14 mouse cellular contexts compared by ENCODE assay signal in genomic region chr11:103100361-103100760, GRCm38 (mm10). TPM values are rescaled to one million over a fixed set of nuclear protein-coding genes. Genes with fewer than 3 reads are reported as not detected.
DNase-seq lines count a peak whose midpoint lies in the region; ATAC-seq and TF ChIP-seq lines count a peak whose summit lies in the region.
"Had no signal": no experiment of that assay in that cellular context is flagged by ENCODE, and none has a peak within 500 bp of the region (broad histone marks: within the 10 kb centered on the region; RNA-seq: fewer than 3 reads in every experiment).

No protein-coding gene starts in this region.

- H3K4me1 ChIP-seq in kidney, embryonic 14.5 days (ENCODE audit: control insufficient read depth, insufficient read depth, low read length), result peaks cover 49% of the 10 kb centered on the region
- H3K4me1 ChIP-seq in brown adipose tissue, adult 24 weeks (ENCODE audit: control insufficient read depth, insufficient read depth, insufficient read length, low read length), result peaks cover 5% of the 10 kb centered on the region; the same call in 1 of the 2 replicates
- H3K4me1 ChIP-seq in hindbrain, postnatal 0 days (ENCODE audit: insufficient read depth, low read length), result no peaks in the 10 kb centered on the region

- no peak overlapping the region for H3K9ac ChIP-seq in kidney, embryonic 14.5 days (ENCODE audit: low read depth, low read length)
- H3K9ac ChIP-seq in hindbrain, postnatal 0 days (replicated peaks; ENCODE audit: low read length), result no peak overlapping the region

- peak overlapping the region; percentile 86 for H3K4me2 ChIP-seq in kidney, embryonic 14.5 days (replicated peaks; ENCODE audit: low read depth, low read length)
- H3K4me2 ChIP-seq in hindbrain, postnatal 0 days (ENCODE audit: low read depth, low read length), result no peak overlapping the region

- no peak overlapping the region; the same call in 1 of the 2 replicates for H3K4me3 ChIP-seq in kidney, embryonic 14.5 days (ENCODE audit: low read length)
- peak overlapping the region; percentile 74 for H3K4me3 ChIP-seq in brown adipose tissue, adult 24 weeks (ENCODE audit: insufficient read depth, low read depth, low read length)
- no peak overlapping the region for H3K4me3 ChIP-seq in hindbrain, postnatal 0 days (ENCODE audit: low read length)

- no peaks in the 10 kb centered on the region; the same call in 1 of the 2 replicates for H3K27me3 ChIP-seq in kidney, embryonic 14.5 days (ENCODE audit: control insufficient read depth, insufficient read depth, low read length)
- 0 out of 2 replicates have a peak, but pooled peaks cover 3% of the 10 kb centered on the region for H3K27me3 ChIP-seq in hindbrain, postnatal 0 days (ENCODE audit: insufficient read depth, low read length)

- TF ChIP-seq CTCF in hindbrain, postnatal 0 days (IDR thresholded peaks at IDR 0.05; ENCODE audit: low read depth), result no peak

- peak; percentile 5 to 14 for DNase-seq in gastrocnemius, postnatal 36 days
- no peak for DNase-seq in gastrocnemius, adult 8-10 months (ENCODE audit: low spot score in 2 of 2)
- DNase-seq in kidney, adult 9 months, result no peak
- peak; percentile 19 for DNase-seq in kidney, postnatal 10 days
- DNase-seq in ovary, postnatal 14 days (ENCODE audit: low spot score), result no peak
- no peak for DNase-seq in hindbrain, postnatal 0 days (ENCODE audit: low spot score)
- DNase-seq: adrenal gland, postnatal 25 days; liver; lung, postnatal 10 days; retina, postnatal 1 day; thymus, adult 2 months had no signal

- 48% methylated on average over 8 of the region's 8 CpGs for WGBS in kidney, embryonic 14.5 days
- 64% methylated on average over 8 of the region's 8 CpGs for WGBS in hindbrain, postnatal 0 days

- no peak overlapping the region for H3K27ac ChIP-seq in kidney, embryonic 14.5 days (ENCODE audit: low read depth, low read length)
- no peak overlapping the region for H3K27ac ChIP-seq in brown adipose tissue, adult 24 weeks (replicated peaks; ENCODE audit: low read depth, low read length)
- H3K27ac ChIP-seq in hindbrain, postnatal 0 days, result no peak overlapping the region
- H3K27ac ChIP-seq: hindbrain, embryonic 14.5 days had no signal

- H3K9me3 ChIP-seq in kidney, embryonic 14.5 days (ENCODE audit: control insufficient read depth, low read length), result no peaks in the 10 kb centered on the region
- H3K9me3 ChIP-seq in hindbrain, postnatal 0 days (ENCODE audit: low read length), result no peaks in the 10 kb centered on the region

- no peak for ATAC-seq in kidney, embryonic 14.5 days (ENCODE audit: low FRiP score, low TSS enrichment)
- no peak for ATAC-seq in hindbrain, postnatal 0 days

- H3K36me3 ChIP-seq in kidney, embryonic 14.5 days (ENCODE audit: control insufficient read depth, insufficient read depth, low read length), result no peaks in the 10 kb centered on the region
- no peaks in the 10 kb centered on the region for H3K36me3 ChIP-seq in hindbrain, postnatal 0 days (ENCODE audit: insufficient read depth, low read length)

- intact Hi-C loops in gastrocnemius, postnatal 36 days (cut with DNase I), result loop anchor here (10.0 kb wide), 1 partner anchor 224 kb away; no protein-coding TSS in a partner anchor

RNA-seq across cellular contexts. Expression of gene Plcd3, which starts 1.1 kb away (rescaled TPM):
- 1 to 10 TPM; 3.8 to 4.0 TPM for total RNA-seq in gastrocnemius, postnatal 36 days (2021)
- 1 to 10 TPM; 5.0 to 5.9 (median 5.5) TPM for total RNA-seq in gastrocnemius, adult 8-10 months (2022)
- 3.2 and 4.4 TPM in 2 replicates for polyA plus RNA-seq in kidney, embryonic 14.5 days (2014; fragmentation: Nextera tagmentation; extraction: Ambion mirVana)
- polyA plus RNA-seq in brown adipose tissue, adult 24 weeks (2012; ENCODE audit: insufficient read depth, insufficient read length, missing spikeins), result 6.1 and 6.2 TPM in 2 replicates
- total RNA-seq in hindbrain, postnatal 0 days (2014; rRNA removed), result 9.4 and 13.8 TPM in 2 replicates
- 3.9 and 4.8 TPM in 2 replicates for polyA plus RNA-seq in hindbrain, postnatal 0 days (2015; fragmentation: Nextera tagmentation; extraction: Ambion mirVana)

RNA-seq across cellular contexts. Expression of gene Acbd4, which starts 1.1 kb away (rescaled TPM):
- total RNA-seq in gastrocnemius, postnatal 36 days (2021), result 10 to 100 TPM; 26.8 to 31.1 TPM
- 10 to 100 TPM; 25.6 to 46.5 (median 41.0) TPM for total RNA-seq in gastrocnemius, adult 8-10 months (2022)
- polyA plus RNA-seq in kidney, embryonic 14.5 days (2014; fragmentation: Nextera tagmentation; extraction: Ambion mirVana), result 15.8 and 16.9 TPM in 2 replicates
- 95.3 and 183 TPM in 2 replicates for polyA plus RNA-seq in brown adipose tissue, adult 24 weeks (2012; ENCODE audit: insufficient read depth, insufficient read length, missing spikeins)
- total RNA-seq in hindbrain, postnatal 0 days (2014; rRNA removed), result 13.2 and 19.0 TPM in 2 replicates
- 18.5 and 20.8 TPM in 2 replicates for polyA plus RNA-seq in hindbrain, postnatal 0 days (2015; fragmentation: Nextera tagmentation; extraction: Ambion mirVana)

RNA-seq across cellular contexts. Expression of gene Hexim1, which starts 15.7 kb away (rescaled TPM):
- 10 to 100 TPM; 14.7 to 17.0 TPM for total RNA-seq in gastrocnemius, postnatal 36 days (2021)
- total RNA-seq in gastrocnemius, adult 8-10 months (2022), result 10 to 100 TPM; 15.1 to 25.6 (median 18.7) TPM
- 7.1 and 8.9 TPM in 2 replicates for polyA plus RNA-seq in kidney, embryonic 14.5 days (2014; fragmentation: Nextera tagmentation; extraction: Ambion mirVana)
- 36.0 and 40.8 TPM in 2 replicates for polyA plus RNA-seq in brown adipose tissue, adult 24 weeks (2012; ENCODE audit: insufficient read depth, insufficient read length, missing spikeins)
- 15.1 and 15.8 TPM in 2 replicates for total RNA-seq in hindbrain, postnatal 0 days (2014; rRNA removed)
- polyA plus RNA-seq in hindbrain, postnatal 0 days (2015; fragmentation: Nextera tagmentation; extraction: Ambion mirVana), result 4.4 and 5.1 TPM in 2 replicates

RNA-seq across cellular contexts. Expression of gene Hexim2, which starts 31.9 kb away (rescaled TPM):
- total RNA-seq in gastrocnemius, postnatal 36 days (2021), result 1 to 10 TPM; 2.1 to 2.9 TPM
- total RNA-seq in gastrocnemius, adult 8-10 months (2022), result 1 to 10 TPM; 1.7 to 4.0 (median 2.8) TPM
- polyA plus RNA-seq in kidney, embryonic 14.5 days (2014; fragmentation: Nextera tagmentation; extraction: Ambion mirVana), result 8.3 and 10.3 TPM in 2 replicates
- polyA plus RNA-seq in brown adipose tissue, adult 24 weeks (2012; ENCODE audit: insufficient read depth, insufficient read length, missing spikeins), result 3.2 and 4.2 TPM in 2 replicates
- 28.9 and 40.4 TPM in 2 replicates for total RNA-seq in hindbrain, postnatal 0 days (2014; rRNA removed)
- 30.2 and 30.7 TPM in 2 replicates for polyA plus RNA-seq in hindbrain, postnatal 0 days (2015; fragmentation: Nextera tagmentation; extraction: Ambion mirVana)

Comparison
In these comparisons a context has a peak if more than half of its experiments do, and no peak if none do; other contexts are left out.
1. DNase-seq: peak in gastrocnemius, postnatal 36 days (2 of 2) and kidney, postnatal 10 days (single experiment); none in gastrocnemius, adult 8-10 months (0 of 2), kidney, adult 9 months (single experiment), ovary, postnatal 14 days (single experiment) and hindbrain, postnatal 0 days (single experiment).